Mouse (Mus musculus): Measurements from ENCODE around the gene Acoxl.
A peak's percentile ranks its signal among the peaks of the same experiment; 100 is the strongest.

The Acoxl gene

DNA sequence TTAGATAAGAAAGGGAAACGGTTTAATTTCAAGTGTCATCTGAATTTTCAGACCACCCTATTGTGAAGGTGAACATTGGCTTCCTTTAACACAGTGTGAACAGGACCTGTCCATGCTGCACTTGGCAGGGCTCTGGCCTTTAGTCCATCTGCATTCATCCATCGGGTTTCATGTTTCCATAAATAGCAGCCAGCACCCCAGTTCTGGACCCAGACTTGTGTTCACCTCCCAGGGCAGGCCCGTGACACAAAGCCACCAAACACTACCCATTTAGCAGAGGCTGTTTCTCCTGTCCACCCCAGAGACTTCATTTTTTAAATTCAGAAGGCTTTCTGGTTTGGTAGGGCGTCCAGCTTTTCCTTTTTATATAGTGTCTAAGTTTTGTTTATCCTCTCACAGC, 92.9 kb downstream of the Acoxl start:
- DNase-seq (ENCODE audit: inconsistent age in 2 of 2, low spot score in 1 of 2), result no peak

GRCm38 (mm10) chr2:127933531-127933931, 94.9 kb downstream of the Acoxl start:
- no peak for DNase-seq (ENCODE audit: inconsistent age in 2 of 2, low spot score in 1 of 2)

DNA sequence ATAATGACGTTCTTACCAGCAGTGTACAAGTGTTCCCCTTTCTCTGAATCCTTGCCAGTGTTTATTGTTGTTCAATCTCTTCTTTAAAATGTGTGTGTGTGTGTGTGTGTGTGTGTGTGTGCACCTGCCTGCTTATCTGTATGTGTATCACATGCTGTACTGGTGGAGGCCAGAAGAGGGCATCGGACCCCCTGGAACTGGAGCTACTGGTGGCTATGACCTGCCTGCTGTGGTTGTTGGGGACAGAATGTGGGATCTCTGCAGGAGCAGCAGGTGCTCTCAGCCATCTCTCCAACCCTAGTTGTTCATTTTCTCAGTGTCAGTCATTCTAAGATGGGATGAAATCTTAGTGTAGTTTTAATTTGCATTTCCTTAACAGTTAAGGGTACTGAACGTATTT, 98.4 kb downstream of the Acoxl start:
- DNase-seq (ENCODE audit: inconsistent age in 2 of 2, low spot score in 1 of 2), result peak in 1 of 2 experiments; percentile 48

- DNase-seq (ENCODE audit: inconsistent age in 2 of 2, low spot score in 1 of 2), result no peak
Observed at GRCm38 (mm10) chr2:127939206-127939605, 100.5 kb downstream of the Acoxl start.

- no peak for DNase-seq (ENCODE audit: inconsistent age in 2 of 2, low spot score in 1 of 2)
Observed at GRCm38 (mm10) chr2:127960579-127960978, 121.9 kb downstream of the Acoxl start.

DNA sequence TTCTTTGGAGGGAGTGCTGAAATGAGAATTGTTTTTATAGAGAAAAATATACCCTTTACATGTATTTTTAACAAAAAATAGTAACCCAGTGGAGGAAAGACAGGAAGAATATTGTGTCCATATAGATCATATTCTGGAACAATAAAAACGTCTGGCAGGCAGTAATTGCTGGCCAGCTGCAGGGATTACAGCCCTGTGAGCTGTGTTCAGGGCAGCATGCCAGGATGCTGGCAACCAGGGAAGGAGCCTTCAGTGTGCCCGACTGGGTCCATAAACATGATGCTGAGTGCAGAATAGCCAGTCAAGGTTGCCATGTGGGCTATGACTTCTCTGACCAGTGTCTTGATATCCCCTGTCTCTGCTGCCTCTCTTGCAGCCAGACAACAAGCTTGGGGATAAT, 122.5 kb downstream of the Acoxl start:
- DNase-seq (ENCODE audit: inconsistent age in 2 of 2, low spot score in 1 of 2), result peak; percentile 51 to 61

GRCm38 (mm10) chr2:127961802-127962433, 123.2 kb downstream of the Acoxl start:
- peak; percentile 45 to 53 for DNase-seq (ENCODE audit: inconsistent age in 2 of 2, low spot score in 1 of 2)

GRCm38 (mm10) chr2:127968944-127969343, 130.3 kb downstream of the Acoxl start:
- DNase-seq (ENCODE audit: inconsistent age in 2 of 2, low spot score in 1 of 2), result no peak

DNA sequence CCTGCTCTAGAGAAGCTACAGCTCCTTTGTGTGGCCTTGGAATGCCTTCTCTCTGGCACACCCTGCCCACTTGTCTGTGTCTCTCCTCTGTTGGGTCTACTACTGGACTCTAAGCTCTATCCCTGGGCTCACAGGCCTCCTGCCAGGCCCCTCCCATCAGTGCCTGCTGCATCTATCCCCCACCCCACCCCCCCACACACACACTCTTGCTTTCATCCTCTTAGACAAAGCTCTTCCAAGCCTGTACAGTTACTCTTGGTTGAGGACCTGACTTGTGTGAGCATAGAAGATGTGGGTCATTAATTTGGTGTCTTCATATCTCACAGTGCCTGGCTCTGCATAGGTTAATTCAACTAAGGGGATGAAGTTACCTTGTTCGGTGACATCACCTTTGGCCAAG, 137.6 kb downstream of the Acoxl start:
- no peak for DNase-seq (ENCODE audit: inconsistent age in 2 of 2, low spot score in 1 of 2)

GRCm38 (mm10) chr2:127978601-127979230, 140.0 kb downstream of the Acoxl start:
- DNase-seq (ENCODE audit: inconsistent age in 2 of 2, low spot score in 1 of 2), result peak in 1 of 2 experiments; percentile 78

- DNase-seq (ENCODE audit: inconsistent age in 2 of 2, low spot score in 1 of 2), result no peak
Observed at GRCm38 (mm10) chr2:127982610-127983009, 143.9 kb downstream of the Acoxl start.

DNA sequence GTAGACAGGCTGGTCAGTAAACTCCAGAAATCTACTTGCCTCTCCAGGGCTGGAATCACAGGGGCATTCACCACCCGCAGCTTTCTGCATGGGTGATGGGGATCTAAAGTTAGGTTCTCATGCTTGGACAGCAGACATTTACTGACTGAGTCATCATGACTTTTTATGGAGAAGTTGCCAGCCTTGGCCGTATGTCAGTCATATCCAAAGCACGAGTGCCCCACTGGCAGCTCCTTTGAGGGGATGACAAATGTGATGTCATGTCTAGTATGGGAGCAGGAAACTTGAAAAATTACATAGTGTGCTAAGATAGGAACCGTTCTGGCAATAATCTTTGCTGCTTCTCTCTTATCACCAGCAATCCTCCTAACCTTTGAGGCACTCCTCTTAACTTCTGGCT, 144.6 kb downstream of the Acoxl start:
- peak; percentile 25 to 53 for DNase-seq (ENCODE audit: inconsistent age in 2 of 2, low spot score in 1 of 2)

DNA sequence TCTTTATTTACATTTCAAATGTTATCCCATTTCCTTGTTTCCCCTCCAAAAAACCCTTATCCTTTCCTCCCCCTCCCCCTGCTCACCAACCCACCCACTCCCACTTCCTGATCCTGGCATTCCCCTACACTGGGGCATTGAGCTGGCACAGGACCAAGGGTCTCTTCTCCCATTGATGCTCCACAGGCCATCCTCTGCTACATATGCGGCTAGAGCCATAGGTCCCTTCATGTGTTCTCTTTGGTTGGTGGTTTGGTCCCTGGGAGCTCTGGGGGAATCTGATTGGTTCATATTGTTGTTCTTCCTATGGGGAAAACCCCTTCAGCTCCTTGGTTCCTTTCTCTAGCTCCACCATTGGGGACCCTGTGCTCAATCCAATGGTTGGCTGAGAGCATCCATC, 145.3 kb downstream of the Acoxl start:
- DNase-seq (ENCODE audit: inconsistent age in 2 of 2, low spot score in 1 of 2), result no peak

GRCm38 (mm10) chr2:127987706-127988105, 149.0 kb downstream of the Acoxl start:
- no peak for DNase-seq (ENCODE audit: inconsistent age in 2 of 2, low spot score in 1 of 2)

- peak; percentile 74 to 90 for DNase-seq (ENCODE audit: inconsistent age in 2 of 2, low spot score in 1 of 2)
Observed at GRCm38 (mm10) chr2:127990856-127991479, 152.3 kb downstream of the Acoxl start.

DNA sequence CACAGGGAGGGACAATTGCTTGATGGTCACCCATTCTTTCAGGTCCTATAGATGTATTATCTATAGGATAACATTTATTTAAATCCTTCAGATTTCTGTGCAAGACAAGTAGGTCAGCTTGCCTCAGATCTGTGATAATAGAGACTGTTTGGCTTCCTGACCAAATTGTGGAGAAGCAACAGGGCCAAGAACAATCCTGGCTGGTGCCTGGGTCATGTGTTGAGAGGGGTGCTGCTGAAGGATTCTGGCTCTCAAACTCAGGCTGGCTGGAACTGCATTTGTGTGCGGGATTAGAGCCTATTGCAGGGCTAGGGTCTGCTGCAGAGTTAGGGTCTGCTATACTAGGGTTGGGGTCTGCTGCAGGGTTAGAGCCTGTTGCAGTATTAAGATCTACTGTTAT, 153.0 kb downstream of the Acoxl start:
- DNase-seq (ENCODE audit: inconsistent age in 2 of 2, low spot score in 1 of 2), result peak in 1 of 2 experiments; percentile 41

- no peak for DNase-seq (ENCODE audit: inconsistent age in 2 of 2, low spot score in 1 of 2)
Observed at GRCm38 (mm10) chr2:128008662-128009423, 170.2 kb downstream of the Acoxl start.

DNA sequence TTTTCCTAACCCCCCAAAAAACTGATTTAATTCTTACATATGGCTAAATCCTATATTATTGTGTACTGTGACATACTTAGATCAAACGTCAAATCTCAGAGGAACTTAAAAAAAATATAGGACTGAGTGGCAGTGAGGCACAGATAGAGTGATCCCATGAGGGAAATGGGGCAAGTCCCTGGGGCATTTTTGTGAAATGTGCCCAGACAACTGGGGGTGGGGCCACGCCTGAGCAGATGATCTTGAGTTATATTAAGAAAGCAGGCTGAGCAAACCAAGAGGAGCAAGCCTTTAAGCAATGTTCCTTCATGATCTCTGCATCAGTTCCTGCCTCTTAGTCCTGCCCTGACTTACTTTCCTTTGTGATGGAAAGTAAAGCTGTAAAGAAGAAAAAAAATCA, 175.9 kb downstream of the Acoxl start:
- DNase-seq (ENCODE audit: inconsistent age in 2 of 2, low spot score in 1 of 2), result no peak

DNA sequence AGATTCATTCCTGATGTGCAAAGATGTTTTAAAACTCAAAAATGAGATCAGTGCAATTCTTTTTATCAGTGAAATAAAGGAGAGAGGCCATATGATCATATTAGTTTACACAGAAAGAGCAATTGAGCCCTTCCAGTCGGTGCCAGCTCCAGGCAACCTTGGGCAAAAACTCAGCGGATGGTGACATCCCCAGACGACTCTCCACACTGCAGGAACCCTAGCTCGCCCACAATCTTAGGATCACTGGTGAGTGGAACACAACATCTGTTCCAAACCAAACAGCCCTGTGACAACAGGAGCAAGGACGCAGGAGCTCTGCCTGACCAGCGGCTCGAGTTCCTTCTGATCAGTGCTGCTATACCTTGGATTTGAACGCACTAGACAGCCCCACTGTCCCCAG, 176.9 kb downstream of the Acoxl start:
- peak in 1 of 2 experiments; percentile 55 for DNase-seq (ENCODE audit: inconsistent age in 2 of 2, low spot score in 1 of 2)

DNA sequence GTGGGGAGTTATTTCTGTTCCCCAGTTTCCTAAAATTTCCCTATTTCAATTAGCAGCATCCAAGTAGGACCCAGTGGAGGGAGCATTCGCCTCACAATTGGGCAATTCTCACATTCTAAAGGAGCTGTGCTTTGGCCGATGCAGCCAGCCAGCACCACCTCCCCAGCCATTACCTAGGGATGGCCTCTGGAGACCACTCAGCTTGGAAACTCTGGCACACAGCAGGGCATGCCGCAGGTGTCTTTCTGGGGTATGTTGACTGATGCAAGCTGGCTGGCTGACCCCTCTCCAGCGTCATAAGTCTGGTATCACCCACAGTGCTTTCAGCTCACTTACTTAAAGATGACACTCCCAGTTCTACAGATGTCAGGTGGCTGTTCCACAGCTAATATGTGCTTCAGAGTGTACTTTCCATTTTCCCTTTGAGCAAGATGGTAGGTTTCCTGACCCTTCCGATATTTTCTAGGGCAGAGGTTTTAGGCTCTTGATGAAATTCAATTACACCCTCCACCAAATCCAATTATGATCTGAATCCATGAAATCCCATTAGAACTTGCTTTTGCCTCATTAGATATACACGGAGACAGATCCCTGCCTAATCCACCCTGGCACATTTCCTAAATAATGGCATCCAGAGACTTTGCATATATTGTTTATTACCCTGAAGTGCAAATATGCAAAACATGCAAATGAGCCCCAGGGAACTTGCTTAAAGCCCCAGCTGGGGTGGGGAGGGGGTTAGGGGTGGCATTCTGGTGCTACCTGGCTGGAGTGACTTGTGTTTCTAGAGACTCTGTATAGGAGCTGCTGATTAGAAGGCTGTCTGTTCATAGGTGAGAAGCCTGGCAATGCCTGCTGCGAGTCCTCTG, 181.6 kb downstream of the Acoxl start:
- DNase-seq (ENCODE audit: inconsistent age in 2 of 2, low spot score in 1 of 2), result no peak

GRCm38 (mm10) chr2:128020908-128021193, 182.2 kb downstream of the Acoxl start:
- DNase-seq (ENCODE audit: inconsistent age in 2 of 2, low spot score in 1 of 2), result no peak

Data from adrenal gland, adult (tissue).